ENCODE assay signal across 18 mouse cellular contexts in the genomic region with DNA sequence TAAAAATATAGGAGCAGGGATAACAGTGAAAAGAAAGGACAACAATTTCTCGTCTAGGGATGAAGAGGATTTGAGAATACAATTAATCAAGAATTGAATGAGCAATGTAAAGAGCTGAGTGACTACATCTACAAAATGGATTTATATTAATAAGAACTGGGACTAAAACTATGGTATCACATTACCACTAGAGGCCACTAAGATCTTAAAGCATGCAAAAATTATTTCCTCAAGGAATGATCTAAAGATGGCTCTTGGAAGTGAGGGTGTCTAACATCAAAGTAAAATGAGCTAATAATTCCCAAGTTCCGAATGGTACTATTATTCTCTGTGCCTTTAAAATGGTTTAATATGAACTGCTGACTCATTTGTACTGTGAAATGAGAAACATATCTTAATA.
DNase-seq lines count a peak whose midpoint lies in the region; ATAC-seq and TF ChIP-seq lines count a peak whose summit lies in the region.
"Had no signal": no experiment of that assay in that cellular context is flagged by ENCODE, and none has a peak within 500 bp of the region (broad histone marks: within the 10 kb centered on the region; RNA-seq: fewer than 3 reads in every experiment).

No protein-coding gene starts in this region.

- TF ChIP-seq CTCF in heart, postnatal 0 days (IDR thresholded peaks at IDR 0.05; ENCODE audit: low read depth): peak; percentile 30; the same call in 1 of the 2 replicates
- peak; percentile 79 for TF ChIP-seq CTCF in layer of hippocampus, adult 2 months (conservative IDR thresholded peaks at IDR 0.05)

- H3K4me3 ChIP-seq in heart, postnatal 0 days (ENCODE audit: low read depth, low read length): no peak overlapping the region
- no peak overlapping the region for H3K4me3 ChIP-seq in layer of hippocampus, adult 2 months
- H3K4me3 ChIP-seq: forebrain, embryonic 12.5 days; liver, embryonic 12.5 days; midbrain, embryonic 12.5 days; neural tube, embryonic 13.5 days had no signal

- no peak overlapping the region for H3K4me2 ChIP-seq in heart, postnatal 0 days (ENCODE audit: low read depth, low read length)
- H3K4me2 ChIP-seq: forebrain, embryonic 12.5 days; liver, embryonic 12.5 days; midbrain, embryonic 12.5 days; neural tube, embryonic 13.5 days had no signal

- H3K9ac ChIP-seq in heart, postnatal 0 days (replicated peaks; ENCODE audit: low read depth, low read length): no peak overlapping the region
- H3K9ac ChIP-seq: forebrain, embryonic 12.5 days; liver, embryonic 12.5 days; midbrain, embryonic 12.5 days; neural tube, embryonic 13.5 days had no signal

- H3K27ac ChIP-seq in heart, postnatal 0 days (ENCODE audit: low read depth): no peak overlapping the region
- no peak overlapping the region for H3K27ac ChIP-seq in layer of hippocampus, adult 2 months
- H3K27ac ChIP-seq: forebrain, embryonic 12.5 days; liver, embryonic 12.5 days; midbrain, embryonic 12.5 days; neural tube, embryonic 13.5 days had no signal

- no peak for ATAC-seq in heart, postnatal 0 days (ENCODE audit: insufficient read depth, low read depth)
- ATAC-seq: inflammation-experienced regulatory T-cells, adult 6 months; liver, embryonic 12.5 days had no signal

- WGBS in heart, postnatal 0 days: 78% methylated on average over 2 of the region's 2 CpGs

- no peak for DNase-seq in heart, postnatal 0 days (ENCODE audit: low spot score)
- no peak for DNase-seq in heart, postnatal 14 days
- no peak for DNase-seq in layer of hippocampus, adult 2 months (ENCODE audit: low spot score in 2 of 2)
- no peak for DNase-seq in layer of hippocampus, postnatal 14 days (ENCODE audit: low spot score in 2 of 2)
- peak; percentile 3 for DNase-seq in 416B (ENCODE audit: low read depth)
- peak; percentile 23 for DNase-seq in MN1 (ENCODE audit: low spot score)
- no peak for DNase-seq in adrenal gland, adult 18-20 months (ENCODE audit: low spot score in 2 of 2)
- no peak for DNase-seq in gastrocnemius, adult 18-20 months (ENCODE audit: low spot score)
- DNase-seq: adrenal gland, adult 2 months; cerebellum, adult 9-11 months; heart, adult 11 months; kidney, postnatal 10 days; thymus, postnatal 4 days had no signal

- intact Hi-C loops in heart, postnatal 14 days (cut with DNase I): loop anchor here (2.0 to 5.0 kb wide), 3 partner anchors 149 to 238 kb away; no protein-coding TSS in a partner anchor

- peaks cover 8% of the 10 kb centered on the region; the same call in 1 of the 2 replicates for H3K36me3 ChIP-seq in heart, postnatal 0 days (replicated peaks; ENCODE audit: control insufficient read depth, insufficient read depth, low read length)
- H3K36me3 ChIP-seq: liver, embryonic 12.5 days had no signal

- peaks cover 3% of the 10 kb centered on the region; the same call in 1 of the 2 replicates for H3K4me1 ChIP-seq in heart, postnatal 0 days (ENCODE audit: control insufficient read depth, insufficient read depth)
- H3K4me1 ChIP-seq: forebrain, embryonic 12.5 days; liver, embryonic 12.5 days; midbrain, embryonic 12.5 days; neural tube, embryonic 13.5 days had no signal

- H3K9me3 ChIP-seq in heart, postnatal 0 days (replicated peaks; ENCODE audit: control insufficient read depth, low read length): no peaks in the 10 kb centered on the region
- H3K9me3 ChIP-seq: forebrain, embryonic 12.5 days; liver, embryonic 12.5 days; midbrain, embryonic 12.5 days; neural tube, embryonic 13.5 days had no signal

- H3K27me3 ChIP-seq in heart, postnatal 0 days (ENCODE audit: control insufficient read depth, insufficient read depth, low read length): no peaks in the 10 kb centered on the region
- H3K27me3 ChIP-seq: forebrain, embryonic 12.5 days; liver, embryonic 12.5 days; midbrain, embryonic 12.5 days; neural tube, embryonic 13.5 days had no signal

- no peak for TF ChIP-seq EP300 in heart, postnatal 0 days (IDR thresholded peaks at IDR 0.05; ENCODE audit: low read depth)

Comparison
In these comparisons a context has a peak if more than half of its experiments do, and no peak if none do; other contexts are left out.
1. DNase-seq: peak in 416B (single experiment) and MN1 (single experiment); none in heart, postnatal 0 days (single experiment), heart, postnatal 14 days (0 of 2), layer of hippocampus, adult 2 months (0 of 2), layer of hippocampus, postnatal 14 days (0 of 2), adrenal gland, adult 18-20 months (0 of 2) and gastrocnemius, adult 18-20 months (single experiment).